9 mouse cellular contexts compared by ENCODE assay signal in genomic region chr14:79200133-79200891, GRCm38 (mm10). TPM values are rescaled to one million over a fixed set of nuclear protein-coding genes. Genes with fewer than 3 reads are reported as not detected.
DNase-seq lines count a peak whose midpoint lies in the region; ATAC-seq and TF ChIP-seq lines count a peak whose summit lies in the region.
"Had no signal": no experiment of that assay in that cellular context is flagged by ENCODE, and none has a peak within 500 bp of the region (broad histone marks: within the 10 kb centered on the region; RNA-seq: fewer than 3 reads in every experiment).

No protein-coding gene starts in this region.

- WGBS in intestine, embryonic 14.5 days: 68% methylated on average over 9 of the region's 9 CpGs
- WGBS in intestine, postnatal 0 days: 80% methylated on average over 9 of the region's 9 CpGs

- peak overlapping the region; percentile 54; the same call in 1 of the 2 replicates for H3K27ac ChIP-seq in intestine, embryonic 14.5 days (ENCODE audit: low read depth)
- H3K27ac ChIP-seq in intestine, postnatal 0 days (ENCODE audit: low read depth, low read length): no peak overlapping the region
- H3K27ac ChIP-seq in cortical plate, adult 2 months (ENCODE audit: insufficient read depth, low read length): peak overlapping the region; percentile 59; the same call in 1 of the 2 replicates

- TF ChIP-seq CTCF in intestine, postnatal 0 days (IDR thresholded peaks at IDR 0.05; ENCODE audit: low read depth): no peak
- 0 out of 2 replicates have a peak, but pooled peaks have one; percentile 2 for TF ChIP-seq CTCF in cortical plate, adult 2 months (IDR thresholded peaks at IDR 0.05; ENCODE audit: extremely low read depth, insufficient read depth, low read length)

- H3K9ac ChIP-seq in intestine, embryonic 14.5 days (ENCODE audit: low read length): no peak overlapping the region
- H3K9ac ChIP-seq in intestine, postnatal 0 days (ENCODE audit: low read depth, low read length): no peak overlapping the region

- no peak overlapping the region for H3K4me2 ChIP-seq in intestine, embryonic 14.5 days (ENCODE audit: low read length)
- H3K4me2 ChIP-seq in intestine, postnatal 0 days (replicated peaks; ENCODE audit: low read depth): no peak overlapping the region

- H3K27me3 ChIP-seq in intestine, embryonic 14.5 days (replicated peaks; ENCODE audit: control insufficient read depth, insufficient read depth, low read length): no peaks in the 10 kb centered on the region
- no peaks in the 10 kb centered on the region for H3K27me3 ChIP-seq in intestine, postnatal 0 days (replicated peaks; ENCODE audit: control insufficient read depth, insufficient read depth, low read length)

- H3K36me3 ChIP-seq in intestine, embryonic 14.5 days (ENCODE audit: control insufficient read depth, insufficient read depth, low read length): no peaks in the 10 kb centered on the region
- no peaks in the 10 kb centered on the region; the same call in 1 of the 2 replicates for H3K36me3 ChIP-seq in intestine, postnatal 0 days (ENCODE audit: control insufficient read depth, insufficient read depth)

- ATAC-seq in intestine, embryonic 14.5 days (replicated peaks; ENCODE audit: low FRiP score, low TSS enrichment, low read depth): no peak
- no peak for ATAC-seq in intestine, postnatal 0 days
- peak; percentile 89 for ATAC-seq in megakaryocyte progenitor cell, adult 5-6 weeks (replicated peaks; ENCODE audit: poor library complexity)
- ATAC-seq in activated CD4-positive, CD25-positive, alpha-beta regulatory T cell, adult 4 months: no peak

- no peak overlapping the region for H3K4me3 ChIP-seq in intestine, embryonic 14.5 days (ENCODE audit: low read depth, low read length)
- H3K4me3 ChIP-seq in intestine, postnatal 0 days (ENCODE audit: low read depth, low read length): no peak overlapping the region
- H3K4me3 ChIP-seq in cortical plate, adult 2 months (ENCODE audit: insufficient read depth, low read length): no peak overlapping the region

- no peak for TF ChIP-seq POLR2A in cortical plate, adult 2 months (IDR thresholded peaks at IDR 0.05; ENCODE audit: extremely low read depth, insufficient read depth, low read length)

- H3K4me1 ChIP-seq in intestine, embryonic 14.5 days (replicated peaks; ENCODE audit: control insufficient read depth, insufficient read depth, low read length): peaks cover 9% of the 10 kb centered on the region; the same call in 1 of the 2 replicates
- H3K4me1 ChIP-seq in intestine, postnatal 0 days (replicated peaks; ENCODE audit: control insufficient read depth, insufficient read depth, low read length): no peaks in the 10 kb centered on the region
- 0 out of 2 replicates have a peak, but pooled peaks cover 2% of the 10 kb centered on the region for H3K4me1 ChIP-seq in cortical plate, adult 2 months (ENCODE audit: control insufficient read depth, insufficient read depth, low read length)

- no peaks in the 10 kb centered on the region for H3K9me3 ChIP-seq in intestine, embryonic 14.5 days (ENCODE audit: control insufficient read depth, low read length)
- no peaks in the 10 kb centered on the region for H3K9me3 ChIP-seq in intestine, postnatal 0 days (ENCODE audit: control insufficient read depth)

- DNase-seq in intestine, embryonic 14.5 days (ENCODE audit: low spot score): no peak
- peak; percentile 26 for DNase-seq in heart, adult 8-10 months (ENCODE audit: low spot score)
- no peak for DNase-seq in embryo, embryonic 10 days (ENCODE audit: low spot score)
- no peak for DNase-seq in spleen, adult 12 weeks (ENCODE audit: low spot score)

RNA-seq across cellular contexts. Expression of gene Zfp957, which starts 46.9 kb away (rescaled TPM):
- not detected in 2 replicates for polyA plus RNA-seq in intestine, embryonic 14.5 days (2014; fragmentation: Nextera tagmentation; extraction: Ambion mirVana)
- not detected in 2 replicates for polyA plus RNA-seq in intestine, postnatal 0 days (2015; fragmentation: Nextera tagmentation; extraction: Ambion mirVana)
- not detected in 2 replicates for polyA plus RNA-seq in cortical plate, adult 2 months (2012; rRNA removed)
- total RNA-seq in heart, adult 8-10 months (2022): not detected
- not detected in 2 replicates for total RNA-seq in megakaryocyte progenitor cell, adult 5-6 weeks (2015)
- not detected in 2 replicates for total RNA-seq in megakaryocyte progenitor cell, adult 5-6 weeks (2017)
- polyA plus RNA-seq in activated CD4-positive, CD25-positive, alpha-beta regulatory T cell, adult 4 months (2017; shearing (Covaris generic)): under 1 TPM in 1 of 2 experiments, not detected in 1; 0.12 TPM
- total RNA-seq: gastrocnemius, postnatal 36 days had no signal
